Mouse (Mus musculus) limb, embryonic 14.5 days (tissue): ENCODE results near the gene Lsm14a. TPM values are rescaled to one million over a fixed set of nuclear protein-coding genes. Genes with fewer than 3 reads are reported as not detected.

ENCODE experiments used
- ATAC-seq: fragments of 200-750 bp; cut with Nextera tagmentation; 2 replicates; pipeline ENCODE4 v1.8.0; 2017; ENCODE audit warnings: low read depth, moderate number of reproducible peaks, moderate TSS enrichment; ENCODE audit not compliant: low FRiP score
- DNase-seq: peaks from one replicate; pipeline ENCODE4 v3.0.0-alpha.2; 2015; ENCODE audit warnings: low spot score
- H3K27ac ChIP-seq: fragments of 300-500 bp; sonication (generic); replicated peaks from 2 replicates; pipeline ENCODE4 v1.5.1; 2014; ENCODE audit warnings: low read depth, mild to moderate bottlenecking, low read length, moderate library complexity, mixed read lengths
- H3K27me3 ChIP-seq: fragments of 300-500 bp; sonication (generic); 2 replicates; pipeline ENCODE4 v1.6.1; 2014; ENCODE audit warnings: low read length, mixed read lengths; ENCODE audit not compliant: control insufficient read depth, insufficient read depth
- H3K36me3 ChIP-seq: fragments of 300-500 bp; sonication (generic); 2 replicates; pipeline ENCODE4 v1.6.1; 2014; ENCODE audit warnings: mild to moderate bottlenecking, low read length, moderate library complexity, mixed read lengths; ENCODE audit not compliant: control insufficient read depth, insufficient read depth
- H3K4me1 ChIP-seq: fragments of 300-500 bp; sonication (generic); 2 replicates; pipeline ENCODE4 v1.6.1; 2014; ENCODE audit warnings: antibody characterized with exemption, low read length, mixed read lengths; ENCODE audit not compliant: control insufficient read depth, insufficient read depth
- H3K4me2 ChIP-seq: fragments of 300-500 bp; sonication (generic); replicated peaks from 2 replicates; pipeline ENCODE4 v1.6.1; 2014; ENCODE audit warnings: low read depth, mild to moderate bottlenecking, low read length, moderate library complexity; ENCODE audit not compliant: severe bottlenecking
- H3K4me3 ChIP-seq: fragments of 300-500 bp; sonication (generic); replicated peaks from 2 replicates; pipeline ENCODE4 v1.5.1; 2014; ENCODE audit warnings: low read length
- H3K9ac ChIP-seq: fragments of 300-500 bp; sonication (generic); 2 replicates; pipeline ENCODE4 v1.6.1; 2014; ENCODE audit warnings: mild to moderate bottlenecking, low read depth, low read length, moderate library complexity; ENCODE audit not compliant: severe bottlenecking
- H3K9me3 ChIP-seq: fragments of 300-500 bp; sonication (generic); 2 replicates; pipeline ENCODE4 v1.6.1; 2016; ENCODE audit warnings: low read length; ENCODE audit not compliant: control insufficient read depth
- POLR2A ChIP-seq: fragments of 200-500 bp; IDR thresholded peaks from 2 replicates; pipeline ENCODE4 v1.8.0; 2012; ENCODE audit warnings: inconsistent platforms, mild to moderate bottlenecking, moderate library complexity, borderline replicate concordance; ENCODE audit not compliant: insufficient read depth, insufficient read length; ENCODE audit errors: extremely low read depth
- WGBS: fragments of 180-500 bp; shearing (Covaris S2); extraction: QIAGEN DNeasy Blood & Tissue Kit; methylation state at CpG from one replicate; pipeline ENCODE4 v1.1.7; 2014; 5-methylcytosine and 5-hydroxymethylcytosine counted together
- polyA plus RNA-seq, 2 experiments: library from polyadenylated mRNA; depleted of rRNA in 1 of 2; stranded (reverse) in 1 of 2; unstranded in 1 of 2; fragments of >200 nt; fragmentation: Nextera tagmentation in 1 of 2; extraction: Ambion mirVana in 1 of 2; gene quantifications; 2 replicates each; pipeline versions ENCODE4 v1.2.1 to v1.2.3; 2012 to 2014

Lsm14a gene
- polyA plus RNA-seq (2012; rRNA removed) (87.0 and 92.4 TPM in 2 replicates), polyA plus RNA-seq (2014; fragmentation: Nextera tagmentation; extraction: Ambion mirVana) (64.6 and 65.8 TPM in 2 replicates)

- H3K9ac ChIP-seq = no peak within 1 kb of the TSS
- H3K4me2 ChIP-seq = no peak within 1 kb of the TSS
- no peak for TF ChIP-seq POLR2A
- no peaks in the 10 kb centered on the region for H3K27me3 ChIP-seq
- DNase-seq = no peak
- H3K36me3 ChIP-seq = no peaks in the 10 kb centered on the region
- H3K4me3 ChIP-seq = no peak within 1 kb of the TSS
- peaks cover 11% of the 10 kb centered on the region for H3K4me1 ChIP-seq
- no peak for ATAC-seq
- H3K27ac ChIP-seq = no peak within 1 kb of the TSS
- no peaks in the 10 kb centered on the region for H3K9me3 ChIP-seq
Observed at GRCm38 (mm10) chr7:34393215-34393614, at the start of gene Lsm14a. Gene Lsm14a, minus strand, starts transcription at chr7:34393315.

GRCm38 (mm10) chr7:34438903-34439302 lies 45.8 kb upstream of the Lsm14a start:
- H3K4me1 ChIP-seq = no peaks in the 10 kb centered on the region
- H3K27ac ChIP-seq = no peak overlapping the region
- no peak overlapping the region for H3K9ac ChIP-seq
- 32% methylated on average over 6 of the region's 6 CpGs for WGBS
- H3K36me3 ChIP-seq = no peaks in the 10 kb centered on the region
- DNase-seq (peak; percentile 83), ATAC-seq (no peak)
- no peak overlapping the region for H3K4me3 ChIP-seq
- TF ChIP-seq POLR2A = no peak
- no peaks in the 10 kb centered on the region for H3K27me3 ChIP-seq
- no peaks in the 10 kb centered on the region for H3K9me3 ChIP-seq
- no peak overlapping the region for H3K4me2 ChIP-seq

- WGBS = 72% methylated on average over 1 of the region's 1 CpGs
- Histone ChIP-seq H3K27ac (no peak overlapping the region), H3K27me3 (no peaks in the 10 kb centered on the region), H3K4me1 (no peaks in the 10 kb centered on the region), H3K36me3 (no peaks in the 10 kb centered on the region), H3K9me3 (no peaks in the 10 kb centered on the region), H3K4me3 (no peak overlapping the region), H3K9ac (no peak overlapping the region), H3K4me2 (no peak overlapping the region)
- TF ChIP-seq POLR2A = no peak
- DNase-seq = no peak
- no peak for ATAC-seq
Observed at GRCm38 (mm10) chr7:34433597-34433996, 40.5 kb upstream of the Lsm14a start.

- no peak overlapping the region for H3K9ac ChIP-seq
- WGBS = 64% methylated on average over 2 of the region's 2 CpGs
- no peak for TF ChIP-seq POLR2A
- H3K27ac ChIP-seq = no peak overlapping the region
- H3K4me2 ChIP-seq = no peak overlapping the region
- H3K36me3 ChIP-seq = no peaks in the 10 kb centered on the region
- no peak overlapping the region for H3K4me3 ChIP-seq
- ATAC-seq (no peak), DNase-seq (no peak)
- H3K4me1 ChIP-seq = no peaks in the 10 kb centered on the region
- no peaks in the 10 kb centered on the region for H3K9me3 ChIP-seq
- H3K27me3 ChIP-seq = no peaks in the 10 kb centered on the region
Observed at GRCm38 (mm10) chr7:34421201-34421600, 28.1 kb upstream of the Lsm14a start.

GRCm38 (mm10) chr7:34407492-34407891 lies 14.4 kb upstream of the Lsm14a start:
- no peaks in the 10 kb centered on the region for H3K27me3 ChIP-seq

GRCm38 (mm10) chr7:34403876-34404275 lies 10.8 kb upstream of the Lsm14a start:
- TF ChIP-seq POLR2A = no peak

More at GRCm38 (mm10) chr7:34407492-34407891, 14.4 kb upstream of the Lsm14a start:
- ATAC-seq (peak; percentile 23; the same call in 1 of the 2 replicates), DNase-seq (peak; percentile 62)
- no peak overlapping the region for H3K9ac ChIP-seq
- no peak for TF ChIP-seq POLR2A
- no peaks in the 10 kb centered on the region for H3K36me3 ChIP-seq
- 8% methylated on average over 8 of the region's 8 CpGs for WGBS
- no peaks in the 10 kb centered on the region for H3K4me1 ChIP-seq
- H3K4me2 ChIP-seq = no peak overlapping the region; the same call in 1 of the 2 replicates
- H3K4me3 ChIP-seq = no peak overlapping the region
- H3K27ac ChIP-seq = no peak overlapping the region
- H3K9me3 ChIP-seq = no peaks in the 10 kb centered on the region

More at GRCm38 (mm10) chr7:34403876-34404275, 10.8 kb upstream of the Lsm14a start:
- ATAC-seq = no peak
- H3K27ac ChIP-seq = no peak overlapping the region
- H3K9ac ChIP-seq = no peak overlapping the region
- no peak overlapping the region for H3K4me2 ChIP-seq
- H3K9me3 ChIP-seq = no peaks in the 10 kb centered on the region
- no peak for DNase-seq
- H3K4me3 ChIP-seq = no peak overlapping the region
- no peaks in the 10 kb centered on the region for H3K4me1 ChIP-seq
- no peaks in the 10 kb centered on the region for H3K27me3 ChIP-seq
- WGBS = 72% methylated on average over 11 of the region's 11 CpGs
- H3K36me3 ChIP-seq = no peaks in the 10 kb centered on the region
